Mouse (Mus musculus): ENCODE results near the gene Dnaaf3. TPM values are rescaled to one million over a fixed set of nuclear protein-coding genes. Genes with fewer than 3 reads are reported as not detected.
"Not testable (repeated sequence)": the region's sequence is repeated elsewhere in the genome, so short reads cannot be mapped to it uniquely, and the experiment has no call there.

Gene Dnaaf3
- polyA plus RNA-seq, 1 experiment from 2014 or later = 2.2 TPM

- not testable (repeated sequence) for H3K9ac ChIP-seq (ENCODE audit: low read length); H3K4me2 ChIP-seq (ENCODE audit: low read depth, low read length); H3K36me3 ChIP-seq (ENCODE audit: control insufficient read depth, insufficient read depth, low read length); H3K27ac ChIP-seq (ENCODE audit: low read length); H3K9me3 ChIP-seq (replicated peaks; ENCODE audit: control insufficient read depth, low read length); H3K4me3 ChIP-seq (replicated peaks; ENCODE audit: low read length); ATAC-seq (ENCODE audit: insufficient read depth, low FRiP score); H3K4me1 ChIP-seq (ENCODE audit: control insufficient read depth, insufficient read depth, low read length); H3K27me3 ChIP-seq (ENCODE audit: control insufficient read depth, insufficient read depth, low read length)
- 68% methylated on average over 15 of the region's 15 CpGs for WGBS
Observed at GRCm38 (mm10) chr7:4524212-4524922, 7.9 kb downstream of the Dnaaf3 start, which contains the start of gene Tnni3. TSS of gene Tnni3 (minus strand) at chr7:4524229.

GRCm38 (mm10) chr7:4523205-4524130, 8.8 kb downstream of the Dnaaf3 start:
- no peak for ATAC-seq (ENCODE audit: insufficient read depth, low FRiP score)
- H3K4me2 ChIP-seq (ENCODE audit: low read depth, low read length) = no peak overlapping the region
- whole genome bisulfite sequencing = 88% methylated on average over 33 of the region's 33 CpGs
- no peak overlapping the region for H3K4me3 ChIP-seq (replicated peaks; ENCODE audit: low read length)
- no peaks in the 10 kb centered on the region for H3K27me3 ChIP-seq (ENCODE audit: control insufficient read depth, insufficient read depth, low read length)
- H3K27ac ChIP-seq (ENCODE audit: low read length) = no peak overlapping the region
- peaks cover 4% of the 10 kb centered on the region; the same call in 1 of the 2 replicates for H3K4me1 ChIP-seq (ENCODE audit: control insufficient read depth, insufficient read depth, low read length)
- H3K9me3 ChIP-seq (replicated peaks; ENCODE audit: control insufficient read depth, low read length) = no peaks in the 10 kb centered on the region
- H3K36me3 ChIP-seq (ENCODE audit: control insufficient read depth, insufficient read depth, low read length) = no peaks in the 10 kb centered on the region
- H3K9ac ChIP-seq (ENCODE audit: low read length) = no peak overlapping the region

GRCm38 (mm10) chr7:4522292-4522691, 10.0 kb downstream of the Dnaaf3 start:
- Histone ChIP-seq H3K4me3 (replicated peaks; ENCODE audit: low read length) (no peak overlapping the region), H3K9me3 (replicated peaks; ENCODE audit: control insufficient read depth, low read length) (no peaks in the 10 kb centered on the region), H3K36me3 (ENCODE audit: control insufficient read depth, insufficient read depth, low read length) (no peaks in the 10 kb centered on the region), H3K27me3 (ENCODE audit: control insufficient read depth, insufficient read depth, low read length) (no peaks in the 10 kb centered on the region), H3K9ac (ENCODE audit: low read length) (no peak overlapping the region), H3K4me2 (ENCODE audit: low read depth, low read length) (no peak overlapping the region), H3K27ac (ENCODE audit: low read length) (no peak overlapping the region), H3K4me1 (ENCODE audit: control insufficient read depth, insufficient read depth, low read length) (peaks cover 4% of the 10 kb centered on the region; the same call in 1 of the 2 replicates)
- ATAC-seq (ENCODE audit: insufficient read depth, low FRiP score) = no peak
- WGBS = 70% methylated on average over 6 of the region's 6 CpGs

- no peaks in the 10 kb centered on the region for H3K36me3 ChIP-seq (ENCODE audit: control insufficient read depth, insufficient read depth, low read length)
- no peak for ATAC-seq (ENCODE audit: insufficient read depth, low FRiP score)
Observed at GRCm38 (mm10) chr7:4521231-4522003, 10.8 kb downstream of the Dnaaf3 start.

GRCm38 (mm10) chr7:4518487-4518886, 13.8 kb downstream of the Dnaaf3 start:
- no peaks in the 10 kb centered on the region for H3K27me3 ChIP-seq (ENCODE audit: control insufficient read depth, insufficient read depth, low read length)
- H3K27ac ChIP-seq (ENCODE audit: low read length) = no peak overlapping the region
- H3K9me3 ChIP-seq (replicated peaks; ENCODE audit: control insufficient read depth, low read length) = no peaks in the 10 kb centered on the region
- H3K4me1 ChIP-seq (ENCODE audit: control insufficient read depth, insufficient read depth, low read length) = peaks cover 13% of the 10 kb centered on the region
- H3K4me2 ChIP-seq (ENCODE audit: low read depth, low read length) = no peak overlapping the region
- no peak overlapping the region for H3K4me3 ChIP-seq (replicated peaks; ENCODE audit: low read length)
- no peak overlapping the region for H3K9ac ChIP-seq (ENCODE audit: low read length)
- H3K36me3 ChIP-seq (ENCODE audit: control insufficient read depth, insufficient read depth, low read length) = no peaks in the 10 kb centered on the region
- ATAC-seq (ENCODE audit: insufficient read depth, low FRiP score) = no peak
- 66% methylated on average over 1 of the region's 1 CpGs for WGBS

More at GRCm38 (mm10) chr7:4521231-4522003, 10.8 kb downstream of the Dnaaf3 start:
- Histone ChIP-seq H3K27ac (ENCODE audit: low read length) (no peak overlapping the region), H3K9me3 (replicated peaks; ENCODE audit: control insufficient read depth, low read length) (no peaks in the 10 kb centered on the region), H3K4me1 (ENCODE audit: control insufficient read depth, insufficient read depth, low read length) (peaks cover 4% of the 10 kb centered on the region; the same call in 1 of the 2 replicates), H3K27me3 (ENCODE audit: control insufficient read depth, insufficient read depth, low read length) (no peaks in the 10 kb centered on the region), H3K4me2 (ENCODE audit: low read depth, low read length) (peak overlapping the region; percentile 56), H3K9ac (ENCODE audit: low read length) (peak overlapping the region; percentile 28; the same call in 1 of the 2 replicates), H3K4me3 (replicated peaks; ENCODE audit: low read length) (peak overlapping the region; percentile 34)
- 29% methylated on average over 32 of the region's 32 CpGs for WGBS

- Histone ChIP-seq H3K9ac (ENCODE audit: low read length) (0 out of 2 replicates have a peak within 1 kb of the TSS, but pooled peaks have one; percentile 26), H3K27ac (ENCODE audit: low read length) (no peak within 1 kb of the TSS), H3K4me3 (replicated peaks; ENCODE audit: low read length) (no peak within 1 kb of the TSS), H3K4me1 (ENCODE audit: control insufficient read depth, insufficient read depth, low read length) (peaks cover 13% of the 10 kb centered on the region), H3K27me3 (ENCODE audit: control insufficient read depth, insufficient read depth, low read length) (no peaks in the 10 kb centered on the region), H3K9me3 (replicated peaks; ENCODE audit: control insufficient read depth, low read length) (no peaks in the 10 kb centered on the region), H3K36me3 (ENCODE audit: control insufficient read depth, insufficient read depth, low read length) (no peaks in the 10 kb centered on the region), H3K4me2 (ENCODE audit: low read depth, low read length) (no peak within 1 kb of the TSS)
- ATAC-seq (ENCODE audit: insufficient read depth, low FRiP score) = no peak
- 27% methylated on average over 3 of the region's 4 CpGs for WGBS
Observed at GRCm38 (mm10) chr7:4516332-4517050, 15.8 kb downstream of the Dnaaf3 start, which contains the start of gene Tnnt1. TSS of gene Tnnt1 (minus strand) at chr7:4516382.

GRCm38 (mm10) chr7:4515853-4516252, 16.4 kb downstream of the Dnaaf3 start:
- WGBS = 59% methylated on average over 6 of the region's 6 CpGs

More at GRCm38 (mm10) chr7:4515853-4516252, 16.4 kb downstream of the Dnaaf3 start:
- Histone ChIP-seq H3K4me3 (replicated peaks; ENCODE audit: low read length) (no peak overlapping the region), H3K9me3 (replicated peaks; ENCODE audit: control insufficient read depth, low read length) (no peaks in the 10 kb centered on the region), H3K4me2 (ENCODE audit: low read depth, low read length) (no peak overlapping the region), H3K4me1 (ENCODE audit: control insufficient read depth, insufficient read depth, low read length) (peaks cover 13% of the 10 kb centered on the region), H3K36me3 (ENCODE audit: control insufficient read depth, insufficient read depth, low read length) (no peaks in the 10 kb centered on the region), H3K27me3 (ENCODE audit: control insufficient read depth, insufficient read depth, low read length) (no peaks in the 10 kb centered on the region), H3K27ac (ENCODE audit: low read length) (no peak overlapping the region), H3K9ac (ENCODE audit: low read length) (0 out of 2 replicates have a peak overlapping the region, but pooled peaks have one; percentile 26)
- no peak for ATAC-seq (ENCODE audit: insufficient read depth, low FRiP score)

All from stomach, embryonic 16.5 days (tissue).